Mouse (Mus musculus) G1E (cell line): ENCODE measurements around the gene Ap3m1. TPM values are rescaled to one million over a fixed set of nuclear protein-coding genes. Genes with fewer than 3 reads are reported as not detected.

Source experiments
- ATAC-seq: 2 replicates; pipeline ENCODE4 v1.8.0; 2016; ENCODE audit warnings: mild to moderate bottlenecking; ENCODE audit not compliant: insufficient number of reproducible peaks, poor library complexity, low FRiP score, severe bottlenecking; ENCODE audit errors: extremely low read depth
- DNase-seq: peaks from one replicate; pipeline ENCODE4 v3.0.0; 2012; ENCODE audit warnings: low spot score
- H3K27me3 ChIP-seq: 2 replicates; pipeline ENCODE4 v1.6.1; 2012; ENCODE audit warnings: mild to moderate bottlenecking, low read length, inconsistent platforms; ENCODE audit not compliant: insufficient read depth
- H3K36me3 ChIP-seq: replicated peaks from 2 replicates; pipeline ENCODE3; 2012; ENCODE audit warnings: mild to moderate bottlenecking, inconsistent platforms
- H3K4me1 ChIP-seq: 2 replicates; pipeline ENCODE4 v1.6.1; 2012; ENCODE audit warnings: low read depth, low read length, inconsistent platforms, mixed read lengths; ENCODE audit not compliant: insufficient read depth
- H3K4me3 ChIP-seq: 2 replicates; pipeline ENCODE4 v1.5.1; 2012; ENCODE audit warnings: low read depth, mild to moderate bottlenecking, inconsistent platforms, low read length, moderate library complexity, mixed read lengths
- H3K9me3 ChIP-seq: replicated peaks from 2 replicates; pipeline ENCODE4 v1.6.1; 2012; ENCODE audit warnings: inconsistent platforms
- CTCF ChIP-seq: IDR thresholded peaks from 2 replicates; pipeline ENCODE4 v1.5.1; 2012; ENCODE audit warnings: low read depth, low read length, inconsistent platforms, mixed read lengths
- GATA1 ChIP-seq: IDR thresholded peaks from 2 replicates; pipeline ENCODE4 v1.6.1; 2012; ENCODE audit warnings: borderline replicate concordance, low read length, inconsistent platforms, mixed read lengths
- GATA2 ChIP-seq: IDR thresholded peaks from 2 replicates; pipeline ENCODE4 v1.6.1; 2012; ENCODE audit warnings: low read depth, low read length, inconsistent platforms, borderline replicate concordance
- POLR2AphosphoS5 ChIP-seq: IDR thresholded peaks from 2 replicates; pipeline ENCODE4 v1.6.1; 2012; ENCODE audit warnings: low read depth, low read length, inconsistent platforms; ENCODE audit not compliant: insufficient replicate concordance
- TAL1 ChIP-seq: conservative IDR thresholded peaks from 2 replicates; pipeline ENCODE4 v1.6.1; 2012; ENCODE audit warnings: low read depth, low read length, inconsistent platforms, mixed read lengths
- polyA plus RNA-seq: library from polyadenylated mRNA; stranded (reverse); fragments of >175 nt; gene quantifications from 2 replicates; pipeline ENCODE4 v1.2.3, GENCODE M21; 2012
- total RNA-seq, 2 experiments: library from RNA; stranded (forward) in 1 of 2; stranded (reverse) in 1 of 2; fragments of 200-1000 nt in 1 of 2; fragments of >200 nt in 1 of 2; fragmentation: Nextera tagmentation in 1 of 2; gene quantifications; 2 replicates each; pipeline ENCODE4 v1.2.3; 2014 to 2017

Ap3m1 gene
- total and polyA plus RNA-seq, 3 experiments = 8.2 to 148 (median 114) TPM

GRCm38 (mm10) chr14:21058972-21059371, 6.7 kb upstream of the Ap3m1 start:
- Histone ChIP-seq H3K4me3 (no peak overlapping the region), H3K27me3 (no peaks in the 10 kb centered on the region), H3K4me1 (peaks cover 75% of the 10 kb centered on the region), H3K36me3 (peaks cover 47% of the 10 kb centered on the region), H3K9me3 (no peaks in the 10 kb centered on the region)
- ATAC-seq (no peak), DNase-seq (no peak)
- no peak for TF ChIP-seq TAL1
- TF ChIP-seq CTCF = no peak
- no peak for TF ChIP-seq POLR2AphosphoS5
- TF ChIP-seq GATA2 = no peak
- TF ChIP-seq GATA1 = no peak

GRCm38 (mm10) chr14:21053586-21053985, 1.3 kb upstream of the Ap3m1 start:
- peaks cover 38% of the 10 kb centered on the region for H3K36me3 ChIP-seq
- H3K4me3 ChIP-seq = peak overlapping the region; percentile 100; the same call in 1 of the 2 replicates
- H3K27me3 ChIP-seq = no peaks in the 10 kb centered on the region
- DNase-seq (no peak), ATAC-seq (no peak)
- H3K4me1 ChIP-seq = peaks cover 41% of the 10 kb centered on the region
- no peak for TF ChIP-seq GATA1
- no peak for TF ChIP-seq GATA2
- TF ChIP-seq TAL1 = no peak
- peaks cover 2% of the 10 kb centered on the region; the same call in 1 of the 2 replicates for H3K9me3 ChIP-seq

- Histone ChIP-seq H3K36me3 (peaks cover 38% of the 10 kb centered on the region), H3K4me1 (peaks cover 39% of the 10 kb centered on the region), H3K27me3 (no peaks in the 10 kb centered on the region), H3K4me3 (peak overlapping the region; percentile 100), H3K9me3 (peaks cover 2% of the 10 kb centered on the region; the same call in 1 of the 2 replicates)
- ATAC-seq (no peak), DNase-seq (no peak)
- no peak for TF ChIP-seq GATA1
- TF ChIP-seq GATA2 = no peak
These were observed 843 bp upstream of the Ap3m1 start for GRCm38 (mm10) chr14:21053151-21053550.

GRCm38 (mm10) chr14:21052781-21053130, 448 bp upstream of the Ap3m1 start:
- TF ChIP-seq CTCF (no peak), TAL1 (no peak), GATA2 (no peak), POLR2AphosphoS5 (no peak), GATA1 (no peak)
- Histone ChIP-seq H3K27me3 (no peaks in the 10 kb centered on the region), H3K9me3 (peaks cover 2% of the 10 kb centered on the region; the same call in 1 of the 2 replicates), H3K36me3 (peaks cover 40% of the 10 kb centered on the region), H3K4me3 (peak overlapping the region; percentile 100), H3K4me1 (peaks cover 41% of the 10 kb centered on the region)
- DNase-seq (peak; percentile 32), ATAC-seq (no peak)

- Histone ChIP-seq H3K4me1 (peaks cover 31% of the 10 kb centered on the region), H3K4me3 (peak overlapping the region; percentile 100)
- no peak for ATAC-seq
These were observed 762 bp downstream of the Ap3m1 start for GRCm38 (mm10) chr14:21051380-21052111.

GRCm38 (mm10) chr14:21050734-21051133, 1.6 kb downstream of the Ap3m1 start:
- H3K4me3 ChIP-seq = peak overlapping the region; percentile 100; the same call in 1 of the 2 replicates
- H3K36me3 ChIP-seq = peaks cover 32% of the 10 kb centered on the region
- DNase-seq (no peak), ATAC-seq (no peak)
- peaks cover 2% of the 10 kb centered on the region; the same call in 1 of the 2 replicates for H3K9me3 ChIP-seq
- H3K4me1 ChIP-seq = peaks cover 25% of the 10 kb centered on the region
- TF ChIP-seq TAL1 (no peak), CTCF (peak; percentile 53), GATA1 (no peak), POLR2AphosphoS5 (no peak), GATA2 (no peak)
- no peaks in the 10 kb centered on the region for H3K27me3 ChIP-seq

More at GRCm38 (mm10) chr14:21051380-21052111, 762 bp downstream of the Ap3m1 start:
- Histone ChIP-seq H3K27me3 (no peaks in the 10 kb centered on the region), H3K36me3 (peaks cover 34% of the 10 kb centered on the region), H3K9me3 (peaks cover 2% of the 10 kb centered on the region; the same call in 1 of the 2 replicates)
- no peak for TF ChIP-seq POLR2AphosphoS5
- no peak for TF ChIP-seq TAL1
- no peak for TF ChIP-seq GATA1
- no peak for TF ChIP-seq CTCF
- TF ChIP-seq GATA2 = no peak
- no peak for DNase-seq
